Mouse (Mus musculus): ENCODE data around the gene Wipf3. TPM values are rescaled to one million over a fixed set of nuclear protein-coding genes. Genes with fewer than 3 reads are reported as not detected.

The Wipf3 gene
- total RNA-seq, 2 experiments from 2014 or later = not detected

DNA sequence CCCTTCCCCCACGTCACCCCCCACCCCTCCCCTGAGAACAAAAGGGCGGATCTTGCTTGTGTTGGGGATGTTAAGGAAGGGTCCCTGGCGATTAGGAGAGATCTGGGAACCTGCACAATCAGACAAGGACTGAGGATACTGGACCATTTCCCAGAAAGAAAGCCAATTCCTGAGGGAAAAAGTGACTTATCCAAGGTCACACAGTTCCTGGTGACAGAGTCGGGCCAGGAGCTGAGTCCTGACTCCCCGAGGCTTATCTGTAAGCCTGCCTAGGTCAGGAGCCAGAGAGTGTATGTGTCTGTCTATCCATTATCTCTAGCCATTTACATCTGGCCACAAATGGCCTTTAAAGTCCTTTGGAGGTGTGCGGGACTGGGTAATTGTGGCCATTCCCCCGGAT lies 818 bp downstream of the Wipf3 start:
- no peak for ATAC-seq (replicated peaks; ENCODE audit: low FRiP score, poor library complexity, severe bottlenecking)

DNA sequence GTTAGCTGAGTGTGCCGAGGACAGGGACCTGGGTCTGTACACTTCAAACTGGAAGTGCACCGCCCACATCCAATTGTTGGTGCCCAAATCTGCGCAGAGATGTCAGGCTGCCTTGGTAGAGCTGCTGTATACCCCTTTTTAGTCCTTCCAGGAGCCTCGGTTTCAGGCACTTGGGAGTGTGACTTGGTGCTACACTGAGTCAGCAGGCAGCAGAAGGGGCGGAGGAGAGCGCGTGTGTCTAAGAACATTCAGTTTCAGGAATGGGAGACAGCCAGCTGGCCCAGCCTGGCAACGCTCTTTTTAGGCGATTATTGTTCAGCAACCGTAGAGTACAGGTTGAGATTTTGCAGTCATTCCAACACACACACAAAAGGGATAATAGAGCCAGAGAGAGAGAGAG lies 2.4 kb downstream of the Wipf3 start:
- no peak for ATAC-seq (replicated peaks; ENCODE audit: low FRiP score, poor library complexity, severe bottlenecking)

DNA sequence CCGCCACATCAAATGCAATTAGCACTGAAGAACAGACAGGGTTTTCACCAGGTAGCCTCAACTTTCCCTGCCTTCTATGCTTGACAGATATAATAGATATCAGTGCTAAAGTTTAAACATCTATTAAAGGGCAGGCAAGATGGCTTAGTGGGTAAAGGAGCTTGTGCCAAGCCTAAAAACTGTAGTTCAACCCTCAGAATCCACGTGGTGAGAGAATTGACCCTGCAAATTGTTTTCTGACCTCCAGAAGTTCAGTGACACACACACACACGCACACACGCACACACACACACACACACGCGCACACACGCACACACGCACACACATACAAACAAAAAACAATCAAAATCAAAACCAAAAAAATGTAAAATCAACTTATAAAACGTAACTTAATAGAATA lies 2.8 kb downstream of the Wipf3 start:
- no peak for ATAC-seq (replicated peaks; ENCODE audit: low FRiP score, poor library complexity, severe bottlenecking)

DNA sequence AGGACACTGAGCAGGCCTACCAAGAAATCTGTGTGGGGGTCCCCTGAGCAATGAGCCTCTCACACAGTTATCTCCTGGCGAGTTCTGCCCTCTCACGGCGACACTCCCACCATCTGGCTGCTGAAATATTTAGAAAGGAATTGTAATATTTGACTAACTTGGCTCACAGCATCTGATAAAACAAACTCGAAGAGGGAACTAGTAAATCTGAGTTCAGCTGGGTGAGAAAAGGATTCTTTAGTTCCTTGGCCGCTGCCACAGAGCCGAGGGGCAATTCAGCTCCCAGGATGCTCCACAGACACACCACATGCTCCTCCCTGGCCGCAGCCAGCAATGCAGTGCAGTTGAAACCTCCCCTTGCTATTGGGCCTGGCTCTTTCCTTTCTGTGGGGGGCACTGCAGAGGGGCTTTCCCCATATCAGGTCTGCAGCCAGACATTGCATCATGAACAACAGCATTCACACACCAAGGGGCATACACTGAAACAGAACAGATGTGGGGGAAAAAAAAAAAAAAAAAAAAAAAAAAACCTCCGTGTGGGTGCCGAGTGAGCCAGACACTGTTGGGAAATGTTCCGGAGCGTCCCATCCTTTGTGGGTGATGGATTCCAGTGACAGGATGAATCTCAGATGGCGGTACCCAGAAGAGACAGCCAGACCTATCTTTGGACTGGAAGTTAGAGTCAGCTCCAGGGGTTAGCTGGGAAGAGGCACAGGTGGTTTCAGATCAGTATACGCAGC lies 3.6 kb downstream of the Wipf3 start:
- ATAC-seq (replicated peaks; ENCODE audit: low FRiP score, poor library complexity, severe bottlenecking) = no peak

DNA sequence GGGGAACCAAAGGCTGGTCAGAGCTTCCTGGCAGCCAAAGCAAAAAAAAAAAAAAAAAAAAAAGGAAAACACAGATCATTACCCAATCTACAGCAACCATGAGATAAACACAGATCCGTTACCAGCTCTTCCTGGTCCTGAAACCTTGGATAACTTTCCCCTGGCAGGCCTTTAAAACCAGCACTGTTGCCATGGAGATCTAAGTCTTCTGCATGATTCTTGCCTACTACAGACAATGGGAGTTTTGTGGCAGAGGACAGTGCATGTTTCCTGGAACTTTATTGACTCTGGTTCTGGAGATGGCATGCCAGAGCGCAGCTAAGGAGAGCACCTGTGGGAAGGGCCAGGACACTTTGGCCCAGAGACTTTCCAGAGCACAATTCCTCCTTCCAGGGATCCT lies 4.8 kb downstream of the Wipf3 start:
- ATAC-seq (replicated peaks; ENCODE audit: low FRiP score, poor library complexity, severe bottlenecking) = no peak

DNA sequence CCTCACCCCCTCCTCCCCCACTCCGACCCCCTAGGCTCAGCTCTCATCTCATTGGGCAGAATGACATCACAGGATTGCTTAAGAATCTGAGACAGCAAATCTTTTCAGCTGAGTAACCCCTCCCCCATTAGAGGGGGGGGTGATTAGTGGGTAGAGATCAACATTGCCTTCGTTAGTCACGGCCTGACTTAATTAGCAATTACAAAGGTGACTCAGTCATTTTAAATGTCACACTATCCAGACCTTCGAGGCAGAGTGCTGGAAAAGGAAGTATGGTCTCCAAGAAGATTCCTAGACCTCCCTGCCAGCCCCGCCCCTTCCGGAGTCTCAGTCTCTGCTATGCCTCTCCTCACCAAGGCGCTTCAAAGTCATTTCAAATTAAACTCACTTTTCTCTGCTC lies 6.3 kb downstream of the Wipf3 start:
- no peak for ATAC-seq (replicated peaks; ENCODE audit: low FRiP score, poor library complexity, severe bottlenecking)

DNA sequence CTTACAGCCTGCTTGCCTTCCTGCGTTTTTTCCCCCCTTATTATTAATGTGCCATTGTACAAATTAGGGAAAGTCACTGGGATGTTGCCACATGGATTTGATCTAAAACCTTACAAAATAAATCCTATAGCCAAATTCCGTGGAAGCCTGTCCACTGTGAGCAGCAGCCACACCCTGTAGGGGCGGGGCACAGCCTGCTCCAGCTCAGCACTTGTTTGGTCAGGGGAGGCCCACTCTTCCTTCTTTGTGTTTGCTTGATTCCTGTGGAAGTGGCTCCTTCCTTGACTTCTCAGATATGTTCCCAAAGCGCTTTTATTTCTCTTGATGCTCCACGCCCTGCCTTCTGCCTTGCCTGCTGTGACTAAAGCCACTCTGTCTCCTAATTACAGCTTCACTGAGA lies 6.9 kb downstream of the Wipf3 start:
- no peak for ATAC-seq (replicated peaks; ENCODE audit: low FRiP score, poor library complexity, severe bottlenecking)

DNA sequence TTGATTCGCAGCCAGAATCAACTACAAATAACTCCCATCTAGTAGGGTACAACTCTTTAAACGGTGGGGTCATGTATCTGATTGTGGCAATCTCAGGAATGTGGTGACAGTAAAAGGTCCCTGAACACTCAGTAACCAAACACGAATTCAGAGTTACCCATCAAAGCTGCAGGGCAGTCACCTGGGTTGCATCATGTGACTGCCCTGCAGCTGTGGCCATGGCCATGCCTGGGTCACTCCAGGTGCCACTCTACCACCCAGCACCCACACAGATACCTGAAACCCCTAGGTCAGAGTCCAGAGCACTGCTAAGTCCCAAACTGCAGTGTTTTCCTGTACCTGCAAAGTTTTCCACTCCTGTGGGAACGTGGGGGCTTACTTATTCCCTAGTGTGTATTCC lies 9.1 kb downstream of the Wipf3 start:
- no peak for ATAC-seq (replicated peaks; ENCODE audit: low FRiP score, poor library complexity, severe bottlenecking)

DNA sequence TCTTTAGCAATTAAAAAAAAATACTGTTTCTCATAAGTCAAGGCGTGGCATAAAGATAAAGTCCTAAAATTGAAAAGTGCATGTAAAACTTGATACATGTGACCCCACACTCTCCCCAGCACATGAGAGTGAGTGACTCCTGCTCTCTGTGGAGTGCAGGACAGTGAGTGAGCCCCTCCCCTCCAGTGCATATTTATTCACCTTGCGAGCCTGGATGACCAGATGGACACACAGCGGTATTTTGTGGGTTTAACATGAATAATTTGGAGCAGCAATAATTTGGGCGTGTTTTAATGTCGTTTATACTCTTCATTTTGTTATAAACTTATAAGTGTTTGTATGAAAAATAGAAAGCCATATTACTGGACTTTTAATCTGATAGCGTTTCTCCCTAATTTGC lies 11.3 kb downstream of the Wipf3 start:
- ATAC-seq (replicated peaks; ENCODE audit: low FRiP score, poor library complexity, severe bottlenecking) = no peak

DNA sequence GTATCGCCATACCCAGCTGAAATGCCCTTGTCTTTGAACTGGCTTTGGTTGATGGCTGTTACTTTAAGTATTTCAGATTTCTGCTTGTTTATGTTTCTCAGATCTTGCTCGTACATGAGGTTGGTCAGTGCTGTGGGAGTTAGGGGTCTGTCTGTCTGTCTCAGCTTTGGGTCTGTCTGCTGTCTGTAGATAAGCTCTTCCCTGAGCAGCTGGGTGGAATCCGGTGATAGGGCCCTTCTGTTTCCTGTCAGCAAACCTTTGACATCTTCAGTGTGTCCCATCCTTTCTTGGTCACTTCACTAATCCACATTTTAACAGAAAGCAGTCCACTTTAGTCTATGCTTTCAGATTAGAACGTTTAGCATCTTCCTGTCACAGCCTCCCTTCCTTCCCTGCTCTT lies 14.3 kb downstream of the Wipf3 start:
- no peak for ATAC-seq (replicated peaks; ENCODE audit: low FRiP score, poor library complexity, severe bottlenecking)

DNA sequence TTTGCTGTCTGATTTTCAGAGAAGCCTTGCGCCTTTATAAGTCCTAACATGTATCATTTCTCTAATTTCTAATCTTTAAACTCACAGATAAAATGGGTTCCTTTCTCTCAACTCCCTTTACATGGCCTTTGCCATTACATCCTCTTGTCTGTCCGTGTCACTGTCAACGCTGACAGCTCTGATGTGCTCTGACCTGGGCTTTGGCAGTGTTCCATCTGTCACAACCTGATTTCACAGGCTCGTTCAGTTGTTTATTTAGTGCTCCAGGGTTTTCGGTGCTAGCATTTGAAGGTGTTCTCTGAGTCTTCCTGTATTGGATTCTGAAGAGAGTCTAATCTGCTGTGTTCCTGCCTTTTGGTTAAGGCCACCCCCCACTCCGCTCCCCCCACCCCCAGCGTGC lies 14.7 kb downstream of the Wipf3 start:
- no peak for ATAC-seq (replicated peaks; ENCODE audit: low FRiP score, poor library complexity, severe bottlenecking)

DNA sequence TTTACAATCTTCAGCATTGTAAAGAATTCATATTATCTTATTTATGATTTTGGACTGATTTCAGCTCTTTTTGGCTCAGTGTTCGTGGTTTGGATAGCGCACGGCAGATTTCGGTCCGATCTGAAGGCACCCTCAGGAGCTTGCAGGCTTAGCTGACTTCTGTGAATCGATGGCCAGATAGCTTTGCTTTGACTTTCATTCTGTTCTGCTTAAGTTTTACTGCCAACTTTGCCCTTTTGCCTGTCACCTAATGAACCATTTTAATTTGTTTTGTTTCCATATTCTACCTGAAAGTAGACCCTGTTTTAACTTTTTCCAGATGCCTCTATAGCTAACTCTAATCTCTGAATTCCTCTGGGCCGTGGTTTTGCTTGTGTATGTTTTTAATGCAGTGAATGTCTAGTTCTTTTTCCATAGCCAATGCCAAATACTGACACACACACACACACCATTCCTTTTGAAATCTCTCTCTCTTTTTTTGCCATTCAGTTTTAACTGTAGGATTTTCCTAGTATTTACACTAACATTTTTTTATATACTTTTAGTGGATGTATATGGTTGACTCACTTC lies 15.9 kb downstream of the Wipf3 start:
- ATAC-seq (replicated peaks; ENCODE audit: low FRiP score, poor library complexity, severe bottlenecking) = no peak

DNA sequence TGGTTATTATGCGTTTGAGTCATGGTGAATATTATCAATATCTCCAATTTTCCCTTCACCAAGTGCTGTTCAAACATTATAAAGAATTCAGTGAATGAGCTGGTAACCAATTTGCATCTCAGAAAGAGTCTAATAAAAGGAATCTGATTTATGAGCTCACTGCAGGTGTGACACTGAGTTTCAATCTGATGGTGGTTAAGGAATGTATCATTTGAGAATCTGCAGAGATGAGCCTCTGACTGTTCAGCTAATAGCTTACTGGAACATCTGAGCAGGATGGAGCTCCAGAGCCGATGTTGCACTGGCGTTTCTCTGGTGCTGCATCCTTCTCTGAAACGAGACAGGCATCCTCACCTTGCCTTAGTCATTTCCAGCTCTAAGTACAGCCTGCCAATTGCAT lies 17.9 kb downstream of the Wipf3 start:
- ATAC-seq (replicated peaks; ENCODE audit: low FRiP score, poor library complexity, severe bottlenecking) = no peak

DNA sequence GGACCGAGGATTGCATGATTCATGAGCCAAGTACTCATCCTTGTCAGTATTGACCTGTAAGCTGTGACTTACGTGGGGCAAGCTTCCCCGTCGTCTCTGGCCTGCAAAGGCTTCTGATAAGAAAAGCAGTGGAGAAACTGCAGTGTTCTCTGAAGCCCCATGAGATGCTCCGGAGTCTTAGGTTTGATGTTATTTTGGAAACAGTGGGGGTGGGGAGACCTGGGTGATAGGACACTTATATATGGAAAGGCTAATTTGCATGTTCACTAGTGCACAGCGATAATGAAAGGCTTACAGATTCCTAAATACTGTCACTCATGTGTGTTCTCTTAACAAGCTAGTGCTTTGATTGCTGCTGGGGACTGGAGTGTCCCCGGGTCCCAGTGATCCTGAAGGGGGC lies 30.3 kb downstream of the Wipf3 start:
- no peak for ATAC-seq (replicated peaks; ENCODE audit: low FRiP score, poor library complexity, severe bottlenecking)

DNA sequence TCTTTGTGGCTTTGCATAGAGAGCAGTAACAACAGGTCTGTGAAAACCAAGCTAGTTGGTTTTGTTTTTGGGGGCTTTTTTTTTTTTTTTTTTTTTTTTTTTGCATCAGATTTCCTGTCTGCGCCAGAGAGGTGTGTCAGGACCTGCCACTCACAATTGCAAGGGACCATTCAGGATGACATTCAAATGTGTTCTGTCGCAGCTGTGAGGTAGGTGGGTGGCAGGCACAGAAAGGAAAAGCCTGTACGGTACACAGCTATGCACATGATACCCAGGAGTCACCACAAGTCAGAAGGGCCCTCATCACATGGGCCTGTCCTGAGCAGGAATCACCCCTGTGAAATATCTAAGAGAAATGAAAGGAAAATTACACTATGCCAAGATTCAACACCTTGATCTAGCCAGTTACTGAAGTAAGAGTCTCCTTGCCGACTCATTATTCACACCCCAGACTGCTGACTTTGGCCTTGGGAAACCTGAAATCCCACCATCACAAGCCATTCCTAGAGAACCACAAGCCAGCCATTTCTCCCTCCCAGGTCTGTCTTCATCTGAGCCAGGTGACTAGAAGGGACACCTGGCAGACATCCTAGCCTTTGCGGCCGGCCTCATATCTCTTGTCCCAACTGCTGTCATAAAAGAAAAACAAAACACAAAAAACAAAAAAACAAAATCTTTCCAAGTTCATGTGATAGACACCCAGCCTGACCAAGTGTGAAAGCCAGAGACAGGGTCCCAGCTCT lies 30.9 kb downstream of the Wipf3 start:
- ATAC-seq (replicated peaks; ENCODE audit: low FRiP score, poor library complexity, severe bottlenecking) = no peak

DNA sequence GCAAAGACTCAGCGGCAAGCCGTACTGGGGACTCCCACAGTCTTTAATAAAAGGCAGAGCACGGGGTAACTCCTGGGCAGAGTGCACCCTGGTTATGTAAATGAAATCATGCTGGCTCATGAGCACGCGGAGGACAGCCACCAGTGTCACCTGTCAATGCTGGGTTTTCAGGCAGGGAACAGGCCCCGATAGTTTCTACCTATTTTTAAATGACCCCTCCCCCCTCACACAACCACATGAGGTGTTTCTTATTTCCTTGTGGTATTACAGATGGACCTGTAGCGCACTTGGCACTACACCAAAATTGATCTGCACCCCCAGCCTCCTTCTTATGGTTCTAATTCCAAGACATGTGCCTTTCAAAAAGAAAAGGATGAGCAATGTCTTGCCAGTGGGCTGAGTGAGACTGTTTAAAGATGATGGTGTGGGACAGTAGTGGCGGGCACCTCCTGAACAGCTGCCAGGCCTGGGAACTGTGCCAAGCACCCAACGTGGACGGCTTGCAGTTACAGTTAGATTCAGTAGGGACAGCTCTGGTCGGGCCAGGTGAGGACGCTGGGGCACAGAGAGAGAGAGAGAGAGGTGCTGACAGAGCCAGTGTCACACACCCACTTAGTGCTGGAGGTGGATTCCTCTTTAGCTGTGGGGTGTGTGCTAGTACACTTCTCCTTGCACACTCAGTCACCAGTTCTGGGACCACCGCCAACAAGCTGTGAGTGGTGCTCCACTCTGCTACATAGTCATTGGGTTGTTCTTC lies 31.7 kb downstream of the Wipf3 start:
- no peak for ATAC-seq (replicated peaks; ENCODE audit: low FRiP score, poor library complexity, severe bottlenecking)

DNA sequence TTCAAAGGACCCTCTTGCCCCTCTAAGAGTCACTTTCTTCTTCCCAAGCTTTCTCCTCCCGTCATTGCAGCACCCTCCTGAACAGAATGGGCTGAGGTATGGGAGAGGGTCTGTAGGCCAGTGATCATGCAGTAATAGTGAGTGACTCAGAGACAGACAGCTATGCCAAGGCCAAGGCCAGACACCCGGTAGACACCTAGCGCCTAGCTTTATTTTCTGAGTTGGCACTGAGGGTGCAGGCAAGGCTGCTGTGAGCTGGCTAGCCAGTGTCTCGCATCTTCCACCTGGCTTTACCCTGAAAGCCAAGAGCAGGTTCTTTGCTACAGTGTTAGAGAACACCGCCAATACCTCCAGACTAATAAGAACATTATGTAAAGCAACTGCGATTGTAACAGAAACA lies 33.4 kb downstream of the Wipf3 start:
- ATAC-seq (replicated peaks; ENCODE audit: low FRiP score, poor library complexity, severe bottlenecking) = no peak

DNA sequence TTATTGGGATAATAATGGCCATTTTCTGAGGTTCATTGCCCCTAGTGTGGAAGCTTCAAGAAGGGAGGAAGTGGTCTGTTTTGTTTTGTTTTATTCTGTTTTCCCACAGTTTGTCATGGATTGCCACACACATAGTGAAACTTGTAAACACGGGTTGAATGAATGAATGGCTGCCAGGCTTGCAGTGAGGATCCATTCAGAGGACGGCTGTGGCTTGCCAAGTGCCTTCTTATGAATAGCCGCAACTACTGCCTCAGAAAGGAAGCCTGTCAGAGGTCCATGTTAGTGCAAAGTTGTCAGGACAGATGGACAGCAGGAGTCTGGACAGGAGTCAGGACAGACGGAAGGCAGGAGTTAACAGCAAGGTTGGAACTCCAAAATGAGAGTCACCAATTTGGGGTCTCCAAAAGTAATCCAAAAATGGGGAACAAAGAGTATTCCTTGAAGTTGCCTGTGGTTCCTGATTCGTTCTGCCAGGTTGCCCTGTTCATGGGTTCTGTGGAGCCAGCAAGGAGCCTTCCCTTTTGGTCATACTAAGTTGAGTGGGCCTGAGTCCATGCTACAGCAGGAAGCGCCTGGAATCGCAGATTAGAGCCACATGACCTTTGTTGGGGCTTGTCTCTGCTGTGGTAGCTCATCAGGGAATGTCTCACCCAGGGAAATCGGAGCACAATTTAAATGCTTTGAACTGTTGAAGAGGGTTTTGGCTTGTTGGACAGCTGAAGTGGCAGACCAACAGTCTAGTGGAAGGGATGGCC lies 34.5 kb downstream of the Wipf3 start:
- no peak for ATAC-seq (replicated peaks; ENCODE audit: low FRiP score, poor library complexity, severe bottlenecking)

DNA sequence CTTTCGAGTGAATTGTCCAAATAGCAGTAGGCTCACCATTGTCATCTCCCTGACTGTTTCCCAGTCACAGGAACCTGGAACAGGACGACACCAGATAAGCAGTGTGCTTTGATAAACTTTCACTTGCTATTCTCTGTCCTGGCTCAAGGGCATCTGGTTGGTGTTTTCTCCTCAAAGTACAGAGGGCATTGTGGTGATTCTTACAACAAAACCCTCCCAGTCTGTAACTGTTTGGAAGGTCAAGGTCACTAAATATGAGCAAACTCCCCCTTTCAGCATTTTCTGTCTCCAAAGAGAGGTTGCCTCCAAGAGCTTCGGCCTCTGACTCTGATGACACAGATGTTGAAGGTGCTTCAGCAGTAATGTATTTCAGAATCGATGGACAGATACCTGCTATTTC lies 35.5 kb downstream of the Wipf3 start:
- no peak for ATAC-seq (replicated peaks; ENCODE audit: low FRiP score, poor library complexity, severe bottlenecking)

DNA sequence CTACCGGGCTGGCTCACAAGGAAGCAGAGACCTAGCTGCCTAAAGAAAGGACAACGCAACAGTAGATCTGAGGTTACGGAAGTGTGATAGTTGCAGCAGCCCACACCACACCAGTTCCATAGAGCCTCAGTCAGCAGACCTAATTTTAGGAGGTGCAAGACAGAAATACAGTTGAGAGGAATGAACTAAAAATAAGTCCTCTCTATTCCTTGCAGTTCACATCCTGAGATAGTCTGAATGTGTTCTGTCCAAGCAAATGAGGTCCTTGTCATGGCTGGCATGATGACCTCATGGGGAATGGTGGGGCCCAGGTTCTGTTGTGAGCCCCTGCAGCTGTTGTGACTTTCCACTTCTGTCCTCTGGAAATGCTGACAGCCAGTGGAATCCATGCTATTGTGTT lies 38.0 kb downstream of the Wipf3 start:
- ATAC-seq (replicated peaks; ENCODE audit: low FRiP score, poor library complexity, severe bottlenecking) = no peak
